Mouse (Mus musculus) MEL (cell line): ENCODE measurements around the gene Fgfr2.

Experiments
- CTCF ChIP-seq, 3 experiments: IDR thresholded peaks in 2 of 3; conservative IDR thresholded peaks in 1 of 3; 2 replicates each; pipeline ENCODE4 v1.5.1; 2011 to 2012; ENCODE audit warnings: low read length in 3 of 3, low read depth in 2 of 3, mild to moderate bottlenecking in 2 of 3, improper control_type of control experiment in 1 of 3, inconsistent platforms in 1 of 3, mixed read lengths in 1 of 3, moderate library complexity in 1 of 3; ENCODE audit not compliant: control insufficient read depth in 1 of 3, insufficient read depth in 1 of 3, poor library complexity in 1 of 3, severe bottlenecking in 1 of 3
- EP300 ChIP-seq, 2 experiments: IDR thresholded peaks; 2 replicates each; pipeline ENCODE4 v1.6.1; 2011; ENCODE audit warnings: improper control_type of control experiment in 2 of 2, low read length in 2 of 2, low read depth in 1 of 2, mild to moderate bottlenecking in 1 of 2
- HCFC1 ChIP-seq: IDR thresholded peaks from 2 replicates; pipeline ENCODE4 v1.6.1; 2012; ENCODE audit warnings: low read depth, mild to moderate bottlenecking, inconsistent platforms, low read length, improper control_type of control experiment, moderate library complexity
- JUND ChIP-seq: IDR thresholded peaks from 2 replicates; pipeline ENCODE4 v1.6.1; 2011; ENCODE audit warnings: low read depth, mild to moderate bottlenecking, improper control_type of control experiment, low read length
- MXI1 ChIP-seq: IDR thresholded peaks from 2 replicates; pipeline ENCODE4 v1.6.1; 2011; ENCODE audit warnings: mild to moderate bottlenecking, low read depth, low read length, improper control_type of control experiment
- MYC ChIP-seq: IDR thresholded peaks from 2 replicates; pipeline ENCODE4 v1.6.1; 2011; ENCODE audit warnings: low read depth, mild to moderate bottlenecking, low read length, improper control_type of control experiment, moderate library complexity
- POLR2A ChIP-seq, 2 experiments: IDR thresholded peaks; 2 replicates each; pipeline ENCODE4 v1.6.1; 2011 to 2012; ENCODE audit warnings: low read length in 2 of 2, mild to moderate bottlenecking in 2 of 2, control low read depth in 1 of 2, improper control_type of control experiment in 1 of 2, low read depth in 1 of 2, moderate library complexity in 1 of 2; ENCODE audit not compliant: control insufficient read depth in 1 of 2, insufficient read depth in 1 of 2, poor library complexity in 1 of 2
- POLR2AphosphoS2 ChIP-seq: IDR thresholded peaks from 2 replicates; pipeline ENCODE4 v1.6.1; 2011; ENCODE audit warnings: low read length, improper control_type of control experiment
- TCF12 ChIP-seq: IDR thresholded peaks from 2 replicates; pipeline ENCODE4 v1.6.1; 2014; ENCODE audit warnings: low read depth, mild to moderate bottlenecking, inconsistent platforms, low read length, improper control_type of control experiment, moderate library complexity
- USF1 ChIP-seq: IDR thresholded peaks from 2 replicates; pipeline ENCODE4 v1.6.1; 2014; ENCODE audit warnings: low read depth, mild to moderate bottlenecking, inconsistent platforms, low read length, improper control_type of control experiment, moderate library complexity
- USF2 ChIP-seq, 2 experiments: IDR thresholded peaks; 2 replicates each; pipeline ENCODE4 v1.6.1; 2011 to 2012; ENCODE audit warnings: improper control_type of control experiment in 2 of 2, low read length in 2 of 2, borderline replicate concordance in 1 of 2, inconsistent platforms in 1 of 2, low read depth in 1 of 2, mild to moderate bottlenecking in 1 of 2; ENCODE audit not compliant: insufficient read depth in 1 of 2
- ZNF384 ChIP-seq: IDR thresholded peaks from 2 replicates; pipeline ENCODE4 v1.6.1; 2012; ENCODE audit warnings: low read depth, mild to moderate bottlenecking, inconsistent platforms, low read length, improper control_type of control experiment

DNA sequence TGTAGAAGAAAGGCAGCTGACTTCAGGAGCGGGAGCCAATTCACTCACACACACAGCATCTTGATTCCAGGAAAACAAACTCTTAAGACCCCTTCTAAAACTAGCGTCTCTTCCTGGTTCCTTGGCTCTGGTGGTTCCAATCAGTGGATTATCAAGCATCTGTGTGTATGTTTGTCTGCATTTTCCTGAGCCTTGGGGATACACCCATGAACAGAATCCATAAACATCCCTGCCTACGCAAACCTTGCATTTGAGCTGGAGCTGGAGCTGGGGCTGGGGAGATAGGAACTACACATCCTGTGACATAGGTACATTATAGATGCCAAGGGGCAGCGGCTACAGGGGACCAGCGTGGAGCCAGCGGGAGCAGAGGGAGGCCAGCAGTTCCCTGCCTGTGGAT is 2808.5 kb downstream of the Fgfr2 start:
- TF ChIP-seq HCFC1 (no peak), USF2 (IDR thresholded peaks at IDR 0.05; ENCODE audit: borderline replicate concordance in 1 of 2, insufficient read depth in 1 of 2, low read depth in 1 of 2, low read length in 2 of 2) (no peak), CTCF (IDR thresholded peaks at IDR 0.05 in 2 of 3, conservative IDR thresholded peaks at IDR 0.05 in 1 of 3; ENCODE audit: control insufficient read depth in 1 of 3, insufficient read depth in 1 of 3, low read depth in 2 of 3, low read length in 3 of 3, poor library complexity in 1 of 3, severe bottlenecking in 1 of 3) (no peak), JUND (no peak), POLR2A (IDR thresholded peaks at IDR 0.05; ENCODE audit: control insufficient read depth in 1 of 2, insufficient read depth in 1 of 2, low read depth in 1 of 2, low read length in 2 of 2, poor library complexity in 1 of 2) (no peak), MYC (no peak), USF1 (no peak), POLR2AphosphoS2 (no peak), TCF12 (no peak), EP300 (IDR thresholded peaks at IDR 0.05; ENCODE audit: low read depth in 1 of 2, low read length in 2 of 2) (no peak), ZNF384 (no peak), MXI1 (no peak)
